Mouse (Mus musculus) hindbrain, embryonic 12.5 days (tissue): ENCODE measurements around the gene Gmip. TPM values are rescaled to one million over a fixed set of nuclear protein-coding genes. Genes with fewer than 3 reads are reported as not detected.

Experiments used
- ATAC-seq: fragments of 200-750 bp; cut with Nextera tagmentation; 2 replicates; pipeline ENCODE4 v1.8.0; 2017; ENCODE audit warnings: moderate TSS enrichment; ENCODE audit not compliant: low FRiP score
- H3K27ac ChIP-seq: fragments of 300-500 bp; sonication (generic); 2 replicates; pipeline ENCODE4 v1.5.1; 2016; ENCODE audit warnings: mild to moderate bottlenecking
- H3K27me3 ChIP-seq: fragments of 300-500 bp; sonication (generic); 2 replicates; pipeline ENCODE4 v1.6.1; 2016; ENCODE audit warnings: mild to moderate bottlenecking
- H3K36me3 ChIP-seq: fragments of 300-500 bp; sonication (generic); 2 replicates; pipeline ENCODE4 v1.6.1; 2016; ENCODE audit warnings: mild to moderate bottlenecking
- H3K4me1 ChIP-seq: fragments of 300-500 bp; sonication (generic); 2 replicates; pipeline ENCODE4 v1.6.1; 2016
- H3K4me2 ChIP-seq: fragments of 300-500 bp; sonication (generic); replicated peaks from 2 replicates; pipeline ENCODE4 v1.6.1; 2016; ENCODE audit warnings: mild to moderate bottlenecking
- H3K4me3 ChIP-seq: fragments of 300-500 bp; sonication (generic); 2 replicates; pipeline ENCODE4 v1.5.1; 2016; ENCODE audit warnings: mild to moderate bottlenecking
- H3K9ac ChIP-seq: fragments of 300-500 bp; sonication (generic); 2 replicates; pipeline ENCODE4 v1.6.1; 2016; ENCODE audit warnings: mild to moderate bottlenecking, moderate library complexity
- H3K9me3 ChIP-seq: fragments of 300-500 bp; sonication (generic); replicated peaks from 2 replicates; pipeline ENCODE4 v1.6.1; 2016; ENCODE audit warnings: mild to moderate bottlenecking
- WGBS: fragments of 180-500 bp; shearing (Covaris S2); methylation state at CpG from one replicate; pipeline ENCODE4 v1.1.7; 2016; 5-methylcytosine and 5-hydroxymethylcytosine counted together
- polyA plus RNA-seq: library from polyadenylated mRNA; unstranded; fragments of >200 nt; fragmentation: Nextera tagmentation; extraction: Ambion mirVana; gene quantifications from 2 replicates; pipeline ENCODE4 v1.2.1, GENCODE M21; 2016

Gene Gmip
- polyA plus RNA-seq = 17.9 and 23.3 TPM in 2 replicates

GRCm38 (mm10) chr8:69808094-69808863 is at the start of gene Gmip:
Gmip (plus strand) TSS chr8:69808679.
- peak within 1 kb of the TSS; percentile 62 for H3K9ac ChIP-seq
- ATAC-seq = peak; percentile 75
- peak within 1 kb of the TSS; percentile 67 for H3K4me2 ChIP-seq
- peak within 1 kb of the TSS; percentile 44 for H3K4me3 ChIP-seq
- no peaks in the 10 kb centered on the region for H3K27me3 ChIP-seq
- H3K4me1 ChIP-seq = peaks cover 13% of the 10 kb centered on the region
- 7% methylated on average over 24 of the region's 28 CpGs for WGBS
- H3K27ac ChIP-seq = peak within 1 kb of the TSS; percentile 45
- peaks cover 57% of the 10 kb centered on the region for H3K36me3 ChIP-seq
- H3K9me3 ChIP-seq = no peaks in the 10 kb centered on the region

DNA sequence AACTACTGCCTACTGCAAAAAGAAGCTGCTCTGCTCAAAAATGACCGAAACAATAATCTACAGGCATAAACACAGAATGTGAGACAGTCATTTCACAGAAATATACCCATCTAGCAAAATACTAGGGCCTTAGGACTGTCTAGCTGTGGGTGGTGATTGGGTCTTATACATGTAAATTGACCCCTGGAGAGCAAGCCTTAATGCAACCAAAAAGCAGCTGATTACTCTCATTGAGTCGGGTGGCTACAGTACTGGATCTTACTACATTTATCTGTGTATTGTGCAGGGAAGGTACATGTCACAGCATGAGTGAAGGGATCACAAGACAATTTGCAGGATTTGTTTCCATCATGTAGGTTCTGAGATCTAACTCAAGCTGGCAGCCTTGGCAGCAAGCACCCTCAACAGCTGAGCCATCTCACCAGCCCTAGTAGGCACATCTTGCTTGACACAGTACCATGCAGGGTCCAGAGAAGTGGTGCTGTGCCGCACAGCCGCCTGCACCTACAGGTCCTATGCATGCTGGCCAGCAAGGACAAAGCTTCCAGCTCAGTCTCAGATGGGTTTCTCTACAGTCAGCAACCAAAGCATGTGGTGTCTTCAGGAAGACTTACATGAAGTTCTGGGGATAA is 46.5 kb upstream of the Gmip start:
- Histone ChIP-seq H3K36me3 (peaks cover 72% of the 10 kb centered on the region), H3K4me3 (no peak overlapping the region), H3K27ac (no peak overlapping the region), H3K27me3 (no peaks in the 10 kb centered on the region), H3K9me3 (peaks cover 5% of the 10 kb centered on the region), H3K4me2 (no peak overlapping the region), H3K4me1 (no peaks in the 10 kb centered on the region), H3K9ac (no peak overlapping the region)
- WGBS = 96% methylated on average over 4 of the region's 4 CpGs
- ATAC-seq = no peak

GRCm38 (mm10) chr8:69771221-69771620 is 37.3 kb upstream of the Gmip start:
- Histone ChIP-seq H3K27me3 (no peaks in the 10 kb centered on the region), H3K4me2 (no peak overlapping the region), H3K36me3 (peaks cover 34% of the 10 kb centered on the region), H3K27ac (no peak overlapping the region), H3K4me3 (no peak overlapping the region), H3K9me3 (peaks cover 4% of the 10 kb centered on the region), H3K9ac (no peak overlapping the region), H3K4me1 (peaks cover 17% of the 10 kb centered on the region)
- 92% methylated on average over 9 of the region's 9 CpGs for WGBS
- ATAC-seq = no peak

DNA sequence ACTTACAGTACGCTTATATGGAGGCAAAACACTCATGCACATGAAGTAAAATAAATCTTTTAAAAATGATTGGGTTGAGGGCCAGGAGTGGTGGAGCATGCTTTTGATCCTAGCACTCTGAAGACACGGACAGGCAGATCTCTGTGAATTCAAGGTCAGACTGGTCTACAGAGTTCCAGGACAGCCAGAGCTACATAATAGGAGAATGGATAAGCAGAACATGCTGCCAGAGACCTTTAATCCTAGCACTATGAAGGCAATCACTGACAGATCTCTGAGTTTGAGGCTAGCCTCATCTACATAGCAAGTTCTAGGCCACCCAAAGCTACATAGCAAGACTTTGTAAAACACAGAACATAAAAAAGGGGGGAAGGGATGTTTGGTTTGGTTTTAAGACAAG is 36.4 kb upstream of the Gmip start:
- Histone ChIP-seq H3K4me2 (no peak overlapping the region), H3K9ac (no peak overlapping the region), H3K36me3 (peaks cover 26% of the 10 kb centered on the region), H3K4me3 (no peak overlapping the region), H3K9me3 (no peaks in the 10 kb centered on the region), H3K27me3 (no peaks in the 10 kb centered on the region), H3K27ac (no peak overlapping the region), H3K4me1 (peaks cover 17% of the 10 kb centered on the region)
- WGBS = 87% methylated on average over 2 of the region's 2 CpGs
- ATAC-seq = no peak

GRCm38 (mm10) chr8:69774503-69775148 is 33.9 kb upstream of the Gmip start, which contains the start of gene Gm20422:
Gm20422 (minus strand) TSS chr8:69774886.
- H3K4me1 ChIP-seq = peaks cover 17% of the 10 kb centered on the region
- peaks cover under 1% of the 10 kb centered on the region for H3K36me3 ChIP-seq
- H3K9ac ChIP-seq = peak within 1 kb of the TSS; percentile 90
- peak; percentile 99 for ATAC-seq
- H3K9me3 ChIP-seq = no peaks in the 10 kb centered on the region
- H3K4me3 ChIP-seq = peak within 1 kb of the TSS; percentile 74
- under 1% methylated on average over 41 of the region's 41 CpGs for WGBS
- H3K27me3 ChIP-seq = no peaks in the 10 kb centered on the region
- peak within 1 kb of the TSS; percentile 66 for H3K4me2 ChIP-seq
- H3K27ac ChIP-seq = peak within 1 kb of the TSS; percentile 100

DNA sequence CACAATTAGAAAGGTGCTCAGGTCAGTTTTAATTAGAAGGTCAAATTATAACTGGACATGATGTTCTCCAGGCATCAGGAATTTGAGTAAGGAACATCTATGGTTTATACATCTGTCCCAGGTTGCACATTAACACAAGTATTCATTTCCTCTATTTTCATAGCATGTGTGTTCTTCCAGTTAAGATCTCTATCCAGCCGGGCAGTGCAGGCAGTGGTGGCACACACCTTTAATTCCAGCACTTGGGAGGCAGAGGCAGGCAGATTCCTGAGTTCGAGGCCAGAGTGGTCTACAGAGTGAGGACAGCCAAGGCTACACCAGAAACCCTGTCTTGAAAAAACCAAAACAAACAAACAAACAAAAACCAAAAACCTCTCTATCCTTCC is 33.3 kb upstream of the Gmip start:
- H3K4me3 ChIP-seq = peak overlapping the region; percentile 74

DNA sequence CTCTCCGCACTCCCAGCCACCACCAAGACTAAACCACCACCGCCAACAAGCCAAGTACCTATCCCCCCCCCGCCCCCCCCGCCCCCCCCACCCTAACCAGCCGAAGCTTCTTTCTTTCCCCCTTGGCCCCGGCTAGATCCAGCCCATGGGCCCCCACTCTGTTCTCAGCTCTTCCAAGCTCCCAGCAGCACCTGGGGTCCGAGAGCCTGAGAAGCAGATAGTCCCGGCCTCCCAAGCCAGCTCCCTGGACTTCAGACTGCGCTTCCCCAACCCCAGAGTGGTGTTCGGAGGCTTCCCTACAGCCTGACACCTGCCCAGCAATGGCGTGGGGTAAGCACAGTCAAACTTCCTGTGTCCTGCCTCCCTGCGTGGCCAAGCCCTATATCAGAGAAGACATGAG is 31.4 kb upstream of the Gmip start:
- peaks cover 13% of the 10 kb centered on the region for H3K4me1 ChIP-seq
- no peaks in the 10 kb centered on the region for H3K9me3 ChIP-seq
- no peaks in the 10 kb centered on the region for H3K27me3 ChIP-seq

More for the DNA sequence above, 33.3 kb upstream of the Gmip start:
- Histone ChIP-seq H3K4me2 (peak overlapping the region; percentile 66), H3K27ac (peak overlapping the region; percentile 100), H3K4me1 (peaks cover 17% of the 10 kb centered on the region), H3K9me3 (no peaks in the 10 kb centered on the region), H3K36me3 (no peaks in the 10 kb centered on the region; the same call in 1 of the 2 replicates), H3K9ac (peak overlapping the region; percentile 90; the same call in 1 of the 2 replicates), H3K27me3 (no peaks in the 10 kb centered on the region)
- peak; percentile 36 for ATAC-seq
- 55% methylated on average over 2 of the region's 2 CpGs for WGBS

DNA sequence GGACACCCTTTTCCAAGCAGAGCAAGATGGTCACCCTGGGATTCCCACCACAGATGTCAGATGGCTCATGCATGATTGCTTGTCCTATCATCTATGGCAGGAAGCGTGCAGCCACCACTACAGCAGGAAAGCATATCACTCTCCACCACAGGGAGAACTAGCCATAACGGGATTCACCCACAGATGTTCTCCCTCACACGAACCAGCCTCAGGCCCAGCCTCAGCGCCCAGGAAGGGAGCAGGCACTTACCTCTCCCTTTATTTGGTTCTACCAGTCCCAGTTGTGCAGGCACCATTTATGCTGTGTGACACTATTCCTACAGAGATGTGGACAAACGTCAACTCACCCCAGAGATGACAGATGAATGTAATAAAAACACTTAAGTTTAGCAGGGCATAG is 19.4 kb upstream of the Gmip start:
- Histone ChIP-seq H3K27me3 (no peaks in the 10 kb centered on the region), H3K27ac (no peak overlapping the region), H3K4me2 (no peak overlapping the region), H3K4me1 (peaks cover 22% of the 10 kb centered on the region), H3K9ac (no peak overlapping the region), H3K36me3 (peaks cover 6% of the 10 kb centered on the region), H3K4me3 (no peak overlapping the region), H3K9me3 (no peaks in the 10 kb centered on the region)
- 92% methylated on average over 5 of the region's 5 CpGs for WGBS
- no peak for ATAC-seq

More for the DNA sequence above, 31.4 kb upstream of the Gmip start:
- 75% methylated on average over 10 of the region's 12 CpGs for WGBS
- no peak overlapping the region for H3K4me3 ChIP-seq
- no peak overlapping the region for H3K4me2 ChIP-seq
- ATAC-seq = no peak
- H3K9ac ChIP-seq = no peak overlapping the region
- H3K36me3 ChIP-seq = no peaks in the 10 kb centered on the region
- H3K27ac ChIP-seq = no peak overlapping the region

DNA sequence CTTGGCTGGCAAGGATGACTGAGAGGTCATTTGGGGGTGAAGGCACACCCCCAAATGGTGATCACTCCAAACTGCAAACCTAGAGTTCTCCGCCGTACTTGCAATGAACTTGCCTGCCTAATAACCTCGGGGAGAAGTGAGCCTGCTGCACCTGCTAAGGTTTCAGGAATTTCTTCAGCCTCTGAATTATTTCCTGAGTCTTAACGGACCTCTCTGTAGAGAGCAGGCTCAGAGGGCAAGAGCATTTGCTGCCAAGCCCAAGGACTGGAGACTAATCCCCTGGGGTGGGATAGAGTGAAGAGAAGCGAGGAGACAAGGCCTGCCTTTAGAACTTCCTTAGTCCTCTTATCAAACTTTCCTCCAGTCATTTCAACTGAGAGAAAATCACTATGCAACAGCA is 18.7 kb upstream of the Gmip start:
- Histone ChIP-seq H3K27me3 (no peaks in the 10 kb centered on the region), H3K4me1 (peaks cover 22% of the 10 kb centered on the region), H3K4me2 (peak overlapping the region; percentile 86; the same call in 1 of the 2 replicates), H3K27ac (no peak overlapping the region), H3K36me3 (peaks cover 12% of the 10 kb centered on the region), H3K9me3 (no peaks in the 10 kb centered on the region), H3K4me3 (no peak overlapping the region), H3K9ac (no peak overlapping the region)
- 81% methylated on average over 5 of the region's 5 CpGs for WGBS
- ATAC-seq = no peak

DNA sequence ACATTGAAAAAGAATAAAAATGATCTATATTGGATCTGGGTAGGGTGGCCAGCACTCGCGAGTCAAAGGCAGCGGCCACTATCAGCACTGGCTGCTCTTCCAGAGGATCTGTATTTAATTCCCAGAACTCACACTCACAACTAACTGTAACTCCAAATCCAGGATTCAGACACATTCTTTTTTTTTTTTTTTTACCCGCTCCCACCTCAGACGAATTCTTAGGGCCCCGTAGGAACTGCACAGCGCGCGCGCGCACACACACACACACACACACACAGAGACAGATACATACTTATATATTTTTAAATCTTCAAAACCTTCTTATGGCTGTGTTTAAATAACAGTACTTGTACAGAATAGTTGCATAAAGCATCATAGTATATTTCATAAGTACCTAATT is 18.1 kb upstream of the Gmip start:
- Histone ChIP-seq H3K27ac (peak overlapping the region; percentile 81; the same call in 1 of the 2 replicates), H3K36me3 (peaks cover 19% of the 10 kb centered on the region), H3K9me3 (no peaks in the 10 kb centered on the region), H3K27me3 (no peaks in the 10 kb centered on the region), H3K4me3 (peak overlapping the region; percentile 98), H3K4me1 (peaks cover 22% of the 10 kb centered on the region), H3K9ac (peak overlapping the region; percentile 98), H3K4me2 (peak overlapping the region; percentile 86)
- WGBS = 42% methylated on average over 11 of the region's 11 CpGs
- ATAC-seq = peak; percentile 42; the same call in 1 of the 2 replicates

- ATAC-seq = peak; percentile 93
- Histone ChIP-seq H3K4me3 (peak within 1 kb of the TSS; percentile 98), H3K27ac (peak within 1 kb of the TSS; percentile 81), H3K9me3 (no peaks in the 10 kb centered on the region), H3K9ac (peak within 1 kb of the TSS; percentile 98), H3K27me3 (no peaks in the 10 kb centered on the region), H3K36me3 (peaks cover 24% of the 10 kb centered on the region), H3K4me2 (peak within 1 kb of the TSS; percentile 86), H3K4me1 (peaks cover 22% of the 10 kb centered on the region)
- WGBS = under 1% methylated on average over 37 of the region's 38 CpGs
Measured at GRCm38 (mm10) chr8:69790773-69791367, 17.6 kb upstream of the Gmip start, which contains the start of the genes Atp13a1 and Zfp866. Atp13a1 (plus strand) TSS chr8:69791163. Zfp866 (minus strand) TSS chr8:69791178.
